Mouse (Mus musculus) adrenal gland, postnatal 14 days (tissue): ENCODE results near the gene Gm9970. TPM values are rescaled to one million over a fixed set of nuclear protein-coding genes. Genes with fewer than 3 reads are reported as not detected.
"Not testable (repeated sequence)": the region's sequence is repeated elsewhere in the genome, so short reads cannot be mapped to it uniquely, and the experiment has no call there.

Experiments used
- DNase-seq: peaks from one replicate; pipeline ENCODE4 v3.0.0; 2021; ENCODE audit warnings: mixed read lengths
- total RNA-seq: library from RNA; stranded (reverse); gene quantifications from 2 replicates; pipeline ENCODE4 v1.2.3, GENCODE M21; 2021

The Gm9970 gene
- total RNA-seq, 1 experiment from 2014 or later: not detected

DNA sequence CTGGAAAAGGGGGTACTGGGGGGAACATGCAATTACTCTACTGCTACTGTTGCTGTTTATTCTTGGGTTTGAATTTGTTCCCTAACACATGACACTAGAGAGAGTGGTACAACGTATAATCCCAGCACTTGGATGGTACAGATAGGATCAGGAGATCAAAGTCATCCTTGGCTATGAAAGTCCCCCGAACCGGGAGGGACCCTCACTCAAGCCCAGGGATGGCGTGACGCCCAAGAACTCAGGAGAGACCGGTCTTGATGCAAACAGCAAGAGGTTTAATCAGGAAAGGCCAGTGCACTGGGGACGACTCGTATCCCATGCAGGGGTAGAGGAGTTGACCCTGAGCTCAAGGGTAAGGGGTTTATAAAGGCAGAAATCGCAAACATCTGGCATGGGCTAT, 18.3 kb downstream of the Gm9970 start:
- DNase-seq: no peak

GRCm38 (mm10) chr5:31221304-31221945, 19.6 kb downstream of the Gm9970 start:
- peak; percentile 68 for DNase-seq

DNA sequence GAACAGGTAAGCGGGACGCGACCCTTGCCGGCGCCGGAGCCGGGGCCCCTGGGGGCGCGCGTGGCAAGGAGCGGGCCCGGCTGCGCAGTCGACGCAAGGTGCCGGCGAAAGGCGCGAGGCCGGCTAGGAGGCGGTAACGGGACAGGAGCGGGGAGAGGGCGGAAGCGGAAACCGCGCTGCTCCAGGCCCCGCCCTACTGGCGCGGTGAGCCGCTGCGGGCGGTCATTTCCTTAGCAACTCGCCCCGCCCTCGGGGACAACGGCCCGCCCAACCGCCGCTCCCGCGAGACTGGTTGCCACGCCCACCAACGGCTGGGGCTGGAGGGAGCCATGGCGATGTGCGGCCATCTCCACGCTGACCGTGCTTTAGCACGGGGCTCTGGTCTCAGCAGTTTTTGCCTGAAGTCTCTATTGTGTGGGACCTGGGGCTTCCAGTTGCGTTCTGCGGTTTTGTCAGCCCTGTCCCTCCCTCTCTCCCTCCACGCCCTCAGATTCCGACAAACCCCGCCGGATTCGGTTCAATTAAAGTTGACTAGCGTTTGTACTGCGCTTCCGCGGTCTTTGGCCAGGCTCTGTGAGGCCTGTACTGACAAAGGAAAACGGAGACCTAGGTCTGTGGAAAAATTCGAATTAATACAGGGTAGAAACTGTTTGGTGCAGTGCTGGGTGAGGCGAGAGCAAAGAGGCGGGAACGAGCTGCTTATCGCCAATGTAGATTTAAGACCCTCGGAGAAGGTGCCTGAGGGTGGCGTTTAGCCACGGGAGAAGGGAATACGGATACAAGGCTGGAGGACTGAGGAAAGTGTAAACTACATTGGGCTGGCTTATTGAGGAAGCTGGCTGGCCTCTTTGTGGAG, 20.4 kb downstream of the Gm9970 start, which contains the start of gene Ppm1g:
TSS of gene Ppm1g (minus strand) at position 240 of the 856 bp plus-strand sequence.
- DNase-seq: peak; percentile 99

GRCm38 (mm10) chr5:31219911-31220447, 21.1 kb downstream of the Gm9970 start:
- peak; percentile 75 for DNase-seq

DNA sequence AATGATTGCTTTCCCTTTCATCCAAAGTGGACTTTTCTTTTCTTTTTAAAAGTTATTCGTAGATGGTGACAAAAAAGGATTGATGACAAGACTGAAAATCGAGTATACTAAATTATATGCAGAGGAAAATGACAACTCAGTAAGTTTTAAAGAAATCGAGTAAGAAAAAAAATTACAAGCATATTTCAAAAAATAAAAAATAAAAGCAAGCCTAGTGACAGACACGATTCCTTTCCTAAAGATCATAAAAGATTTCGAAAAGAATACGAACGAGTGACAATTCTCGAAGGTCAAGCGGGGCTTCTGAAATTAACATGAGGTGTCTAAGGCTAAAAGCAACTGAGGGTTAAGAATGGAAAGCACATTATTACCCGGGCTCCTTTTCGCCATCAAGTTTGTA, 21.6 kb downstream of the Gm9970 start:
- DNase-seq: no peak

DNA sequence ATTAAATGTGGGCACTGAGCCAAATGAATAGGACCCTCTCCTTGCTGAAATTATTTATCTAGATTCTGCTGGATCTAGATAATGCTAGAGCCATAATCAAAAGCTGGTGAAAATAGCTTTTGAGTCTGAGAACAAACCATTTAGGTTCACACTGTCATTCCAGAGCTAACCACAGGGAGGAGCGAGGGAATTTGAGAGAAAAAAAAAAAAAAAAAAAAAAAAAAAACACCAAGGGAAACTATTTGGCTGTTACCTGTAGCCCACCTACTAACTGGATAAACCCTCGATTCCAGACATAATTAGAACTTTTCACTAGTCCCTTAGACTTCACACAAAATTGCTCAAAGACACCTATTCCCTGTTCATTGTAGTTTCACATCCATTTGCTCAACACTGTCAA, 22.0 kb downstream of the Gm9970 start:
- peak; percentile 29 for DNase-seq

- DNase-seq: peak; percentile 28
These were observed 22.7 kb downstream of the Gm9970 start for GRCm38 (mm10) chr5:31218294-31218693.

- DNase-seq: not testable (repeated sequence)
These were observed 24.5 kb downstream of the Gm9970 start for GRCm38 (mm10) chr5:31216554-31216953.

DNA sequence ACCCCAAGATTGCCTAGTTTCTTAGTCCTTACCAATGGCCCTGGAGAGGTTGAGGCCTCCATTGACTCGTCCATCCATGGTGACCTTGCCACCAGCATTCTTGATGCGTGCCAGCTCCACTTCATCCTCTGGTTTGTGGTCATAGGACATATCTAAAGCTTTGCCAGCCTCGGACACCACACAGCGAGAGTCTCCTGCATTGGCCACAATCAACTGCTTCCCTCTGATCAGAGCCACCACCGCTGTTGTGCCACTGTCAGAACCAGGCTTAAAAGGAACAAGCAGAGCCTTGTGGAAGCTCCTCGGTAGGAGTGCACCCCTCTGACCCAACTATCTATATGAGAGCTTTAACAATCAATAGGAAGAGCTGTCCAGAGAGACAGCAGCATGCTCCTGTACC, 36.6 kb downstream of the Gm9970 start:
- no peak for DNase-seq

DNA sequence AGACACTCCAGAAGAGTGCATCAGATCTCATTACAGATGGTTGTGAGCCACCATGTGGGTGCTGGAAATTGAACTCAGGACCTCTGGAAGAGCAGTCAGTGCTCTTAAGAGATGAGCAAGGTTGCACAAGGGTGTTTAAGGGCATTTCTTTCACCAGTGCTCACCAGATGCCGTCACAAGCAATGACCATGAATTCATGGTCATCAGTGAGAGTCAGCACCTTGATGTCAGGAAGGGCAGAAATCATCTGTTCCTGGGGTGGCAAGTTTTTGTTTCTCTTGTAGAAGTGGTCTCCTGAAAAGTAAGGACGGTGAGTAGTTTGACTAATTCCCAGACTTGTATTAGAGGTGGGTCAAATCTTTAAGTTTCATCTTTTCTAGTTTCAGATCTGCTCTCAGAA, 37.2 kb downstream of the Gm9970 start:
- no peak for DNase-seq

- no peak for DNase-seq
These were observed 38.1 kb downstream of the Gm9970 start for GRCm38 (mm10) chr5:31202933-31203332.

- DNase-seq: peak; percentile 97
These were observed 39.1 kb downstream of the Gm9970 start, which contains the start of gene Zfp513 for GRCm38 (mm10) chr5:31201742-31202590. Gene Zfp513, minus strand, starts transcription at chr5:31202303.

GRCm38 (mm10) chr5:31201042-31201741, 39.8 kb downstream of the Gm9970 start:
- DNase-seq: no peak

DNA sequence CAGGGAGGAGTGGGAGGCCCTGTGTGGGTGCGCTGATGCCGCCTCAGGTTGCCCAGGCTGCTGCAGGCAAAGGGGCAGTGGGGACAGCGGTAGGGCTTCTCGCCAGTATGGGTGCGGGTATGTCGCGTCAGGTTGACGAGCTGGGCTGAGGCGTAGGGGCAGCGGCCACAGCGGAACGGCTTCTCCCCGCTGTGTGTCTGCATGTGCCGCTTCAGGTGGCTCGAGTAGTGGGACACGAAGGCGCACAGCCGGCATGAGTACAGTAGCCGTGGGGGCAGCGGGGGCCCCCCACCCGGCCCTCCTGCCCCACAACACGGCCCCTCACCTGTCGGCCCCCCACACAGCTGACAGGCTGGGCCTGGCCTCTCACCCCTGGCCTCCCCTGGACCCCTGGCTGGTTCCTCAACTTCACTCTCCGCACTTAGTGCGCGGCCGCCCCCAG, 40.7 kb downstream of the Gm9970 start:
- no peak for DNase-seq

- DNase-seq: peak; percentile 52
These were observed 41.1 kb downstream of the Gm9970 start for GRCm38 (mm10) chr5:31199893-31200292.

GRCm38 (mm10) chr5:31199321-31199892, 41.6 kb downstream of the Gm9970 start:
- no peak for DNase-seq

DNA sequence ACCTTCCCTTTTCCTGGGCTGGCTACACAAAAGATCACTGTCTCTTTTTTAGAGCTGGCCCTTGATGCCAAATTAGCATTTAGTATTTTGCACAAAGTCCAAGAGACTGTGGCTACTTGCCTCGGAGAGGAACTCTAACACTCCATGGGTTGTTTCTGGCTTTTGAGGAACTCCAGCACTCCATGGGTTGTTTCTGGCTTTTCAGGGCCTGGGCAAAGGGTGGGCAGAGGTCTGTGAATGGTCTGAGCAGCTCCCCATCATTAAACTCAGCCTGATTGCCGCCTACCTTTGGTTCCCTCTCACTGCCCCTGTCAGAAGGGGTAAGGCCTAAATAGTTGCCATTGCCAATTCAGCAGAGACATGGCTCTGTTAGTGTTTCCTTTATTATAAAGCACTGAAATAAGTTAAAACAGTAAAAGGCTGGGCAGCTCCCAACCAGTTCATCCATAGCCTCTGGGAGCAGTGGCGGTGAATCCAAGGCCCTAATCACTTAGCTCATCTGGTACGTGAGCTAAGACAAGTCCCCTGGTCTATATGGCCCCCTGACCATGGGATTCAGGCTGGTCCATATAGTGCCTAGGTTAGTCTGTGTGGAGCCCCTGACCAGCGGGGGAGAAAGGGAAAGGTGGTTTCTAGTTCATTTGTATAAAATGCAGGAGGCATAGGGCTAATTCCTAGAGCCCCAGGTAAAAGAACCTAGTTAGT, 42.3 kb downstream of the Gm9970 start:
- no peak for DNase-seq

DNA sequence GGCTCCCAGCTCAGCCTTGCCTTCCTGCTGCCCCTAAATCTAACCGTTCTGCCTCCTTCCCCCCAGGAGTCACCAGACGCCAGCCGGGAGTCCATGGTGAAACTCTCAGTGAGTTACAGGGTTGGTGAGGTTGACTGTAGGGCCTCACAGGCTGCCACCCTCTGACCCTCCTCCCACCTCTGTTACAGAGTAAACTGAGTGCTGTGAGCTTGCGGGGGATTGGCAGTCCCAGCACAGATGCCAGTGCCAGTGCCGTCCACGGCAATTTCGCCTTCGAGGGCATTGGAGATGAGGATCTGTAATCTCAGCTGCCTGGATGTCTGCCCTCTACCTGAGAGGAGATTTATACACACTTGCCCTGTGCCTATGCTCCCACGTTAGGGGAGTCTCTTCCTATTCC, 42.9 kb downstream of the Gm9970 start:
- no peak for DNase-seq

DNA sequence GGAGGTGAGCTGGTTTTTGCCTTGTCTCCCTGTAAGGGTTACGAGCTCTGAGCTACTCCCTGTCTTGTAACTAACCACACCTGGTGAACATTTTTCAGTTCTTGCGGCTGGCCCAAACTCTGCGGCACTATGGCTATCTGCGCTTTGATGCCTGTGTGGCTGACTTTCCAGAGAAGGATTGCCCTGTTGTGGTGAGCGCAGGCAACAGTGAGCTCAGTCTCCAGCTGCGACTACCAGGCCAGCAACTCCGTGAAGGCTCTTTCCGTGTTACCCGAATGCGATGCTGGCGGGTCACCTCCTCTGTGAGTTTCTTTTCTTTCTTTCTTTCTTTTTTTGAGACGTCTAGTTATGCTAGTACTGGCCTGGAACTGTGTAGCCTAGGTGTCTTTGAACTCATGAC, 44.0 kb downstream of the Gm9970 start:
- DNase-seq: no peak

- DNase-seq: no peak
These were observed 44.8 kb downstream of the Gm9970 start for GRCm38 (mm10) chr5:31196207-31196606.
